Mouse (Mus musculus) liver, adult 2 months (tissue): ENCODE measurements around the gene Fryl.

Experiments used
- CTCF ChIP-seq: fragments of 200-500 bp; IDR thresholded peaks from 2 replicates; pipeline ENCODE4 v1.5.1; 2011; ENCODE audit warnings: low read depth, low read length, control low read depth
- POLR2A ChIP-seq: fragments of 200-500 bp; IDR thresholded peaks from 2 replicates; pipeline ENCODE4 v1.6.1; 2011; ENCODE audit warnings: low read length, control low read depth; ENCODE audit not compliant: insufficient read depth; ENCODE audit errors: extremely low read depth

DNA sequence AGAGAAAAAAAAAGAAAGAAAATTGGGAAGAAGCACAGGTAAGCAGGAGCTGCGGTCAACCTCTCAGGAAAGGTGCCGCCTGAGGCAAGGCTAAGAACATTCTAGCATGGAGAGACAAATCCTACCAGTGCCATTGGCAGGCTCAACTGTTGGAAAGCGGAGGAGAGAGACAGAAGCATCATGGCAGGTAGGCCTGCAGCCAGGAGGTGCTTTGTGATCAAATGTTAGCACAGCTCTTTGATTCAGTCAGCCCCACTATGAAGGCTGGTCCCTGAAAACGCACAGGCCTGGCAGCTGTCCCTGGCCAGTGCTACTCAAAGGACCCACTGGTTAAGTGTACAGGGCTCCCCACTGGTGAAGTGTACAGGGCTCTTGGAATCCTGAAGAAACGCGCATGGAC is 16.0 kb downstream of the Fryl start:
- no peak for TF ChIP-seq CTCF
- no peak for TF ChIP-seq POLR2A
